Mouse (Mus musculus): ENCODE results near the gene Podxl.

DNA sequence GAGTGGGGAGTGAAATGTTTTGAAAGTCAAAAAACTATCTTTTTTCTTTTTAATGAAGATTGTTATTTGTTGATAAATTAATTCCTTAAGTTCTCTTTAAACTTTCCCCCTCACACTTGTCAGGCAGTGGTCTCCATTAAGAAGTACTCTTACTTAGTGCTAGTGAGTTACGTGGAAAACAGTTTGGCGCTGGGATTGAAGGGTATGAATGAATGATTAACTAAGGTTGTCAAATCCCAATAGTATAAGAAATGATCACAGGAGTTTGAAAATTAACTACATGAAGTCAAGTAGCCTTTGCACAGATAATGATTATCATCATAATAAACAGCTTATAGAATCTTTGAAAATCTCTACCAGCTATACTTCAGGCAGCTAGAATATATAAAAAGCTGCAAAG lies 63.5 kb downstream of the Podxl start:
- TF ChIP-seq POLR2A (IDR thresholded peaks at IDR 0.05; ENCODE audit: insufficient read depth, low read depth, low read length) (no peak), CTCF (IDR thresholded peaks at IDR 0.05) (no peak)

All from heart, adult 2 months (tissue).